Mouse (Mus musculus) natural killer cell, adult 2 months (primary cell): ENCODE measurements around the gene A930004D18Rik.
A peak's percentile ranks its signal among the peaks of the same experiment; 100 is the strongest.

Experiments used
- DNase-seq, 2 experiments: peaks; one replicate each; pipeline ENCODE4 v3.0.0; 2022; ENCODE audit warnings: low spot score in 2 of 2

A930004D18Rik gene

DNA sequence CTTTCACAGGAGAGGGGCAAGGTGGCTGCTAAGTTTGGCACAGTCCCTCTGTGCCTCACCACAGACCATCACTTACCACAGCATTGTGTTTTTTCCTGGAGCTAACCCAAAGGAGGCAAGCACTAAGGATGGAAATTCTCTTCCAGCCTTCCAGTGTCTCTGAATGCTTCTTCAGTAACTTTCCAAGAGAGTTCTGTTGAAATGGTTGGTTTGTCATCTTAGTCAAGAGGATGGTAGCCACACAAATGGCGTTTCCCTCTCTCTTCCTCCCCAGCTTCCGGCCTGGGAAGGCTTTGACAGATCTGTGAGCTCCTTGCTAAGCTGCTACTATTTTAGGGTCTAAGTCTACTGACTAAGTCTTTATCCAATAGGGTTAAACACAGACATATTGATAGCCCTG lies at the start of gene A930004D18Rik:
Gene A930004D18Rik (minus strand): TSS at position 247 of the 400 bp plus-strand sequence.
- no peak for DNase-seq

DNA sequence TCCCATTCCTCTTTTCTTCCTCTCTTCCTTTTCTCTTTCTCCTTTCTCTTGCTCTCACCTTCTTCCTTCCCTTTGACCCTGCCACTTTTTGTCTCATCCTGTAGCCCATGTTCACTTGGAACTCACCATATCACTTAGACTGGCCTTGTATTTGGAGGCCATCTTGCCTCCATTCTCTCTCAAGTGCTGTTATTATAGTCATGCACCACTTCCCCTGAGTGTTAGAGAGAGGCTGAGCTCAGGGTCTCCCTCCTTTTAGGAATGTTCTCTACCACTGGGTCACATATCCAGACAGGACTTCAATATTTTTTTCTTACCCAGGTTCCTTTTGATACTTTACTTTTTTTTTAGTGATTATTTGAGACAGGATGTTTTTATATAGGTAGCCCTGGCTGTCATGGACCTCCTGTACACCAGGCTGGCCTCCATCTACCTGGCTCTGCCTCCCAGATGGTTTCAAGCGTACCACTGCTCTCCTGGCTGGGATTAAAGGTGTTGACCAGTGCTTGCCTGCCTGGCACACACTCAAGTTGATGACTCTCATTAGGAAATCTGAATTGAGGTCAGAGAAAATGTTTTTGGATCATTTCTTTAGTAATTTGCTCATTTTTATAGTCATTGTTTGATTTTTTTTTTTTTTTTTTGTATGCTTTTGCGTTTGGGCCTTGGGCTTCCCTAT lies 42.8 kb upstream of the A930004D18Rik start:
- DNase-seq: no peak

DNA sequence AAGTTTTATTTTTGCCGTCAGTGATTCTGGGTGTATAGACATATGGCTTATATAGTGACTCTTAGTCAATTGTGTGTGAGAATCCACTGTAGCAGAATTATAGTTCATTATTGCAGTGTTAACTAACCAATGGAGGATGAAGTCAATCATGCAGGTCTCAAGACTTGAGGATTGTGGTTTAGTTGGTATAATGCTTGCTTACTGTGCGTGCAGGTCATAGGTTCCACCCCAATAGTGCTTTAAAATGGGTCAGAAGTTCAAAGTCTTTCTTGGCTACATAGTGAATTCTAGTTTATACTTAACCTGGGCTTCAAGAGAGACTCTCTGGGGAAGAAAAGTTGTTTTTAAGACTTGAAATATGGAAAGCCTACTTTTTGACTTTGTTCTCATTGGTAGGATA lies 34.4 kb upstream of the A930004D18Rik start:
- no peak for DNase-seq

DNA sequence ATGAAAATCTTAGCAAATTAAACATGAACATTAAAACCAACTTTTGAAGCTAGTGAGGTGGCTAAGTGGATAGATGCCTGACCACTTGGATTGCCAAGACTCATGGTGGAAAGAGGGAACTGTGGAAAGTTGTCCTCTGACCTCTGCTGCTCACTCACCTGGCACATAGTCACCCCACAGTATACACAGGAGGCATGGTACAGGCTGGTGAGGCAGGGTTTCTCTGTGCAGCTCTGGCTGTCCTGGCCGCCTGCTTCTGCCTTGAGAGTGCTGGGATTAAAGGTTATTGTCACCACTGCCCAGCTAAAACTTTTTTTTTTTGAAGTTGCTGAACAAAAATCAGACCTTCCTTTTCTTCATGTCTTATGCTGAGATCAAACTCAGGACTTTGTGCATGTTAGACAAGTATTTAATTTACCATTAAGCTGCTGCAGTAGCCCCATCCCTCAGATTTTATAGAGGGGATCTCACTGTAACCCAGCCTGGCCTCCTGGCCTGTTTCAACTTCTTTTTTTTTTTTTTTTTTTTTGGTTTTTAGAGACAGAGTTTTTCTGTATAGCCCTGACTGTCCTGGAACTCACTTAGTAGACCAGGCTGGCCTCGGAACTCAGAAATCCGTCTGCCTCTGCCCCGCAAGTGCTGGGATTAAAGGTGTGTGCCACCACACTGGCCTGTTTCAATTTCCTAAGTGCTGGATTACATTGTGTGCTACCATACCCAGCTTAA lies 30.7 kb upstream of the A930004D18Rik start:
- DNase-seq: no peak

DNA sequence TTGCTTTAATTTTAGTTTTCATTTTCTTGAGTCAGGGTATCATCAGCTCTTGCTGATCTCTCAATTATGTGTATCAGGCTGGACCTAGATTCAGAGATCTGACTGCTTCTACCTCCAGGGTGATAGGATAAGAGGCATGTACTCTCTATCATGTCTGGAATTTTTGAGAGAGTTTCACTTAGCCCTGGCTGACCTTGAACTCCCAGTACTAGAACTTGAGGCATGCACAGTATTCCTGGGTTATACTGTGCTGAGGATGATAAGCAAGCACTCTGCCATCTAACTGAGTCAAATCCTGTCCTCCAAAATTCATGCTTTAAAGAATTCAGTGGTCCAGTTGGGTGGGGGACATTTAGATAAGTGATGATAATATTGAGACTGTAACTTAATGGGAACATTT lies 28.9 kb upstream of the A930004D18Rik start:
- DNase-seq: no peak

DNA sequence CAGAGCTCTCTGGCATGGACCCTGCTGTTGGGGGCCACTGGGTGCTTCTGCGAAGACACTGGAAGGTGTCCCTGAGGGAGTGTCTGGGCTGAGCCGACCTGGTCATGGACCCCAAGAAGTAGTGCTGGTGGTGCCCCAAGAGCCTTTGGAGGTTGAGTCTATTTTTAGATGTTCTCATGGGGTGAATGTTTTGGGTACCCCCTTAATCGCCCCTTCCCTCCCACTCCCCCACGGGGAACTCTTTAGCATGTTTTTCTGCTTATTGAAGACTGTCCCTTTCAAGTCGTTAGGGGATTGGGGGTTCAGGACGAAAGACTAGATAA lies 28.1 kb upstream of the A930004D18Rik start:
- no peak for DNase-seq

DNA sequence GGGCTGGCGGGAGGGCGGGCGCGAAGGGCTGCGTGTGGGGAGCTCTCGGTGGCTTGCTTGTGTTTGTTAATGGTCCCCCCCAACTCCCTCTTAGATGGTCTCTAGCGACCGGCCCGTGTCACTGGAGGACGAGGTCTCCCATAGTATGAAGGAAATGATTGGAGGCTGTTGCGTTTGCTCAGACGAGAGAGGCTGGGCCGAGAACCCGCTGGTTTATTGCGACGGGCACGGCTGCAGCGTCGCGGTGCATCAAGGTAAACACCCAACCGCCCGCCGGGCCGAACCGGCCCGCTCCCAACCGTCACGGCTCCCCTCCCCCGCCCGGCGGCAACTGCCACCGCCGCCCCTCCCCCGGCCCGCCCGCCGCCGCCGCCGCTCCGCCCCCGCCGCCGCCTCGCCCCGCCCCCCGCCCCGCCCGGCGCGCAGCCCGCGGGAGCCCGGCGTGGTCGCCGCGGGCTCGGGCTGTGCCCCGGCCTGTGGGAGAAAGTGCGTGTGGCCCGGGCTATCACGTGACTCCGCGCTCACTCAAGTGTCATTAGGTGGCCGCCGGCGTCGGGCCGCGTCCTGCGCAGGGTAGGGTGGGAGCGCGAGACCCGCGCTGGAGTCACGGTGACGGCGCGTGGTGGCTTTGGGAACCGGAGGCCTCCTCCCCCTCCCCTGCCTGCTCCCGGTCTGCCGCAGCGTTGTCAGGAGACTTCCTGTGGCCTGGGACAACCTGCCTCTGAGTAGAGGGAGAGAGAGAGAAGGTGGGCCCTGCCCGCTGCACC lies 27.6 kb upstream of the A930004D18Rik start:
- peak; percentile 63 to 67 for DNase-seq

DNA sequence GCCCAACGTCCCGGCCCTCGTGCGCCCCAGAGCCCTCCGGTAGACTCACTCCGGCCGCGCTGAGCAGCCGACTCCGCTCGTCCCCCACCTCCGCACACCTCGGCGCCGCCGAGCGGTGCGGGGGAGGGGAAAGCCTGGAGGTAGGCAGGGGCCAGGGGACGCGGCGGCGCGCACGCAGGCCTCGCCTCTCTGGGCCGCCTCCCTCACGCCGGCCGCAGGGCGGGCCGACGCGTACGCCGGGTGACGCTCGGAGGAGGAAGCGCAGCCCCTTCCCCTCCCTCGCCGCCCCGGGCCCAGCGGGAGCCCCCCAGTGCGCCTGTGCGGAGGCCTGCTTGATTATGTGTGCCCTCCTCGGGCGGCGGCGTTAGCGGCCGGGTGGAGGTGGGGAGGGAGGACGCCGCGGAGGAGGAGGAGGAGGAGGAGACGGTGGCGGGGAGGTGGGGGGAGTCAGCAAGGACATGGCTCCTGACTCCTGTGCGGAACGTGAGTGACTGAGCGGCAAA lies 26.9 kb upstream of the A930004D18Rik start:
- peak; percentile 79 to 88 for DNase-seq

DNA sequence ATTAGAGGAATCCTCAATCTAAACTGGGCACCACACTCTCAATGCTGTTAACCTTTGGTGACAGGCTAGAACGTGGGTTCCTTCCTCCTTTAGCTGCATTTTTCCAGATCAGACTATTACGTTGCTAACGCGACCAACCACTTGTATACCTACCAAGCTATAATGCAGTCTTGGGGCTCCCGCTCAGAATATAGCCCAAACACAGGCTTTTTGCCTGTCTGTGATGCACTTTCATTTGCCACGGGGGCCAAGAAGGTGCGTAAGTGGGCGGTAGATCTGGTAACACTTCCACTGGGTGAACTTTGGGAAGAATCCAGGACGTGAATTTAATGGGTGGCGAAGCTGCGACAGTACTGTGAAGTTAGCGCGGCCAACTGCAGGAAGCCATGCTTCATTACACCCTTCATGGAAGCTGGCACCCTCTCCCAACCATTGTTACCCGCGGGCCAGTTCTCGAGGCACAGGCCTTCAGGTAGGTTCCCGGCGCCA lies 26.3 kb upstream of the A930004D18Rik start:
- DNase-seq: peak; percentile 50 to 51

DNA sequence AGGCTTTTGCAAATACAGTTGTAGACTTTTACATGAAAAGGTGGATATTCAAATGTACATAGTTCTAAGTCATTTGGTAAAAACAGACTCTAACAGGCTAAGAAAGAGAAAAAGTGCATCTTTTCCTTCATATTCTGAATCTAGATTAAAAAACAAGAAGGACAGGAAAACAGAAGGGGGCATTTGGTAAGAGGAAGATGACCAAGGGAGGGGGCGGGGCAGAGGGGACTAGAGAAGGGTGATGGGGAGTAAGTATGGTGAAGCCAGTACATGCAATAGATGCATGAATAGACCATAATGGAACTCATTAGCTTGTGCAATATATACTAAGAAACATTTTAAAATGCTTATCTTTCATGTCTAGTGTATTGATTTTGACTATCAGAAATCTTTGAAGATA lies 22.9 kb upstream of the A930004D18Rik start:
- DNase-seq: no peak

DNA sequence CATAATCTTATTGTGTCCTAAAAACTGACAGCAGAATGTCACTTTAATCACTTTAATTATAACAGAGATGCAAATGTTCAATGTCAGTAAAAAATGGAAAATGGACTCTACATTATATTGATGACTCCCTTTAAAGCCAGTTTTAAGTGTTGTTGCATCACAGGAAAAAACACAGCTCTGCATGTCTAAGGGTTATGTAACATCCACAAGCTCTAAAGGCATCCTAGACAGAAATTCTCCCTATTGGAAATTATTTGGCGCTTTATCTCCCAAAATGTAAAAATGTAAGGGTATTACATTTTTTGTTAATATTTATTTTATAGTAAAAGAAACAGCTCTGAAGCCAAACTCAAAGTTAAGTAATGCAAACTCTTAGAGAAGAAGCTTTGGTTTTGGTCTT lies 22.4 kb upstream of the A930004D18Rik start:
- DNase-seq: no peak

DNA sequence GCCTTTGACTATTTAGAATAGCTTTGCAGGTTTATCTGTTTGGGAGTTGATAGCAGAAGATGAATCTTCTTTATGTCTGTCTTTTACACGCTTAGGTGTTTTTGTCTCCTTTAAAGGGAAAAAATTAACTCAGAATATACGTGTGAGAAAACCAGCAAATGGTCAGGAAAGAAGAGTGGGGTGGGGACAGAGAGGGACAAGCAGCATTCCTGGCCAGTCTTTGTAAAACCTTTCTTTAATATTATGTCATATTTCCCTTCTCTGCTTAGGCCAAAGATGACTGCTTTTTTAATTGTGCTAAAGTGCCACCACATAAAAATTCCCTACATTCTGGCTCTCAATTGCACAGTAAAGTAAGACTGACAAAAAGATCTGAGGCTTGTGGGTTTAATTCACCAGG lies 21.5 kb upstream of the A930004D18Rik start:
- DNase-seq: no peak

DNA sequence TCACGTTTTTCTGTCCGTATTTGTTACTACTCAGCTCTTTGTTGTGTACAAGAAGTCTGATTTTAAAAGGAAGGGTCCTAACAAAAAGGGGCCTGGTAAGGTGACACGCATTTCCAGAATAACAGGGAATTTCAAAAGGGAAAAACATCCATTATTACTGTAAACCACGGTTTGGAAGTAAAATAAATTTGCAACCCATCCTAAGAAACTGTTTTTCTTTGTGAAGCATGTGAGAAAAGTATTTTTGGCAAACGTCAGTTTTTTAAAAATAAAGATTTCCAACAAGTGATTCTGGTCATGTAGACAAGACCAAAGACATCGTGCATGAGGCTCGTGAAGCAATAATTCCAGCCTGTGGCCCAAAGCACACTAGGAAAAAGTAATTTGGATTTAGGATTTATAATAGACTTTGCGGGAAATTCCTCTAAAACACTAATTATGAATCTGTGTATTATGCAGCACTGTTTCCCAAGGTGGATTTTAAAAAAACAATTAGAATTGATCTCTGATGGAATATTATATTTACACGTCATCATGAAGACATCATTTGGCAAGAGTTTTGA lies 20.7 kb upstream of the A930004D18Rik start:
- DNase-seq: no peak

DNA sequence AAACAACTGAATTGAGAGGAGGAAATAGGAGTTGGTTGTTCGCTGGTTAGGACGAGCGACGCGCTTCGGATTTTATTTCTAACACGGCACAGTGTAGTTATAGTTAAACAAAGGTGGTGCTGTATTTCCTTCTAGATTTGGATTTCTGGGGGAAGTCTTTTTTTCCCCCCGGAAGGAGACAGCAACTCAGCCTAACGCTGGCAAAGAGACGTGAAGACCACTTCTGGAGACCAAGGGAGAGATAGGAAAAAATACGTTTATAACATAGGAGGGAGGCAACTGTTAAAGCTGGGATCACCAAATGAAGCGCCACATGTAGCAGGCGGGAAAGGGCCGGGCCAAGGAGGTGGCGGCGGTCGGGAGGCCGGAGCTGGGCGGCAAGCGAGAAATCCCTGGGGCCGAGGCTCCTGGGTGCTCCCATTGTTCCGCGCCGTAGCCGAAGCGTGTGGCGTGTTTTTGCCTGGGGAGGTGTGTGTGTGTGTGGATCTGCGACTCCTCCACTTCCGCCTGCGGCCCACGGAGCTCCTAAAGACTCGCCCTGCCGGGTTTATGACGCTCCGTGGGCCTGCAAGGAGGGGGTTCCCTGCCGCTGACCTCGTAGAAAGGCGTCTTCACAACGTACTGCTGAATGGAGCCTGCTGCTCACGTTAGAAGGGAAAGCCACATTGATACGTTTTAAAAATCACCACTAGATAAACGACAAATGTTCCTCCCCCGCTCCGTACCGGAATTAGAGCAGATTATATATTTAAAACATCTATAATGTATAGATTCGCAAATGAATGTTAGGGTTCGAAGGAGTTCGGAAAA lies 20.0 kb upstream of the A930004D18Rik start:
- DNase-seq: peak; percentile 76 to 81

DNA sequence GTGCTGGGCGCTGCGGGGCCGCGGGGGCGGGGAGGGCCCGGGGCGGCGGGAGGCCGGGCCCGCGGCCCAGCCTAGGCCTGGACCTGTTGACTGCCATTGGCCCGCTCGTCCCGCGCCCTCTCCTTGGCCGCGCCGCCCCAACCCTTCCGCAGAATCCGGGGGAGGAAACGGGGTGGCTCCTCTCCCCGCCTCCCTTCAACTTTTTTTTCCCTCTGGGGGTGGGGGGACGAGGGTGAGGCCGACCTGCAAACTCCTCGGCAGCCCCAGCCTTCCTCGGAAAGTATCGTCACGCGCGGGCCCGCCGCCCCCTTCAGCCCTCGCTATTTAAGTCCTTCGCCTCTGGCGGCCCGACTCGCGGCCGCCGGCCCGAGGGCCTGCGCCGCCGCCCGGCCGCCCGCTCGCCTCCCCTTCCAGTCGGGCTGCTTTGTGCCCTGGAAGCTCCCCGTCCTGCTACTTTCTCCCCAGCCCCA lies 19.3 kb upstream of the A930004D18Rik start:
- DNase-seq: peak; percentile 93 to 94

DNA sequence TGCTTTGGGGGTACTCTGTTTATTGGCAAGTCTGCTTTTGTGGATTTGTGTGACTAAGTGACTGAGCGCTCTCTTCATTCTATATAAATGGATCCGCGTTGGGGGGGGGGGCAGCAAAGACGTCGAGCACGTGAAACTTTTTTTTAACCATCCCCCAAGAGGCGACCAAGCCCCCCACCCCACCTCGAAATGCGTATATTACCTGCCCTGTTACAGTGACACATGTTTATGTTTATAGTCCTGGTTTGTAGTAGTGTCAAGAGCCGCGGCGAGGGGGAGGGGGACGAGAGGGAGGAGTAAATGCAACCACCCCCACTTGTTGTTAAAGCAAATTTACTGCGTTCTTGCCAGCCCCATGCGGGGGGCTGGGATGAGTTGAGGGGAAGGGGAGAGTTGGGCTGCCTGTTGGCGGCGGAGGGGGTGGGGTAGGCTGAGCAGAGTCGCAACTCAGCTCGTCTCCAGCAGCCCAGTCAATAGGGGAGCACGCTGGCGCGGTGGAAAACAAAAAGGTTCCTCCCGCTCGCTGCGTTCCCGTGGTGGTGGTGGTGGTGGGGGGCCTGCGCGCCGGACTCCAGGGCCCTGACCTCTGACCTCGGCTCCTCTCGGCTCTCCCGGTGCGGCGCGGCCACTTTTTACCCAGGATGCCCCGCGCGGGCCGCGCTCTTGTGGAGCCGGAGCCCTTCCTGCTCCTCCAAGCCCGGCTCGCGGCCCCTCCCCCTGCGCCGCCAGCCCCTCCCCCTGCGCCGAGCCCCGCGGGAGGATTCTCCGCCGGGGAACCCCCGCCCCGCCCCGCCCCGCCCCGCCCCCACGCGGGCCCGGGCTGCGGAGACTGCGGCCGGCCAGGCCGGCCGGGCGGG lies 18.6 kb upstream of the A930004D18Rik start:
- DNase-seq: peak; percentile 87 to 91

DNA sequence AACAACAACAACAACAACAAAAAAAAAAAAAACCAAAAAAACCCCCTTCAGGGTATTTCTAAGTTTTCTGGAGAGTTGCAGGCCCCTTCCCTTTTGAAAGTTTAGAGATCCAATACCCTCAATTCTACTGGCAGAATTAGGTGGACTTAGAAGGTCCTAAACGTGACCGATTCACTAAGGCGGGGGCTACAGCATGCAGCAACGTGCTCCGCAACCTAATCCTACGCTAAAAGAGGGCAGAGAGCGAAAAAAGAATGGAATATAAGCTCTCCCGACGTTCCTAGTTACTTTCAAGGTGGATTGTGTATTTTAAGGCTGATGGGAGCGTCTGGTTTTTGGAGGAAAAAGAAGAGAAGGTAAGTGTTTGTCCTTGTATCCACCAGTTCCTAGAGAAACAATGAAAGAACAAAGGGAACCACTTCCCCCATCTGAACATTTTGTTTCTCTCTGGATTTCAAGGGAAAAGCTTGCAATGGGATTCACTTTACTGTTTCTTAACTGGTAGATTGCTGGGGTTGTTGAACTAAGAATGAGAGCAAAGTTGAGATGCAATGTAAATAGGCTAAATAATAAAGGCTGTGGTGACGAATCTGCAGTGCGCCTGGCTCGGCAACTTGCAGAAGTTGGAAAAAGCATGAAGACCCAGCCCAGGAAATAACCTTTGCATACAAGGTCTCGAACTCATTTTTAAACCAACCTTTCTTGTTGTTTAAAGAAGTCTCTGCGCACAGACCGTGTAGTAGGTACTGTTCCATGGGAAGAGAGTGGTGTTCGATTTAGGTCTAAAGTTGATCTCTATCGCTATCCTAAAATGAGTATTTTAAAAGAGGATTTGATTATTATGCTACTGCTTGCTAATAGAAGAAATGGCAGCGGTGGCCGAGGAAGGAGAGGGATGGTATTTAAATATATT lies 17.7 kb upstream of the A930004D18Rik start, which contains the start of gene Mllt10:
Gene Mllt10 (plus strand): TSS at position 222 of the 913 bp plus-strand sequence.
- no peak for DNase-seq

DNA sequence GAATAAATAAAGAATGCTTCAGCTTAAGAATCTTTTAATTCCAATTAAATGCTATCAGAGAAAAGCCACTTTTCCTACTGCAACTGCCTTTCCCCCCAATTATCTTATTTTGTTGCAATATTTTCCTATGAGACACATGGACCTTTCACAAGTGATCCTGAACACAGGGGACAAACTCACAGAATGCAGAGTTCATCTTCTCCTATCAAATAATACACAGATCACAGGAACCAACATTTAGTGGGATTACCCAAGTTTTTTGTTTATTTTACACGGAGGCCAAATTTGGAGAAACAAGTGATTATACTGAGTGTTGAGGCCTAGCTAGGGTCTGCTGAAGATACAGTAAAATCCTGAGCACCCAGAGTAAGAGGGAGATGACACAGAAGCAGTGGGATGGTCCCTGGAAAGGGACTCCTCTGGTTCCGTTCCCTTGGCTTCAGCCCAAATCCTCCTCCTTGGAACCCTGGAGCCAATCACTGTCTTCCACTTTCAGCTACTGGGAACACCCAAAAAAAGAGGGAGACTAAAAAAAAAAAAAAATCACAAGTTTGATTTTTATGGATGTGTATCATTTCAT lies 16.5 kb upstream of the A930004D18Rik start:
- no peak for DNase-seq
